Mouse (Mus musculus) cerebellum, adult 2 months (tissue): ENCODE data around the gene Pld3. TPM values are rescaled to one million over a fixed set of nuclear protein-coding genes. Genes with fewer than 3 reads are reported as not detected.

Source experiments
- DNase-seq, 2 experiments: peaks; one replicate each; pipeline ENCODE4 v3.0.0; 2021
- H3K27ac ChIP-seq: fragments of 200-500 bp; 2 replicates; pipeline ENCODE4 v1.5.1; 2012; ENCODE audit warnings: low read length, control low read depth, inconsistent platforms; ENCODE audit not compliant: insufficient read depth
- H3K27me3 ChIP-seq: fragments of 200-500 bp; 2 replicates; pipeline ENCODE4 v1.6.1; 2012; ENCODE audit warnings: inconsistent platforms, mild to moderate bottlenecking, low read length, moderate library complexity; ENCODE audit not compliant: control insufficient read depth, insufficient read depth
- H3K4me1 ChIP-seq: fragments of 200-500 bp; 2 replicates; pipeline ENCODE4 v1.6.1; 2011; ENCODE audit warnings: low read length; ENCODE audit not compliant: control insufficient read depth, insufficient read depth
- H3K4me3 ChIP-seq: fragments of 200-500 bp; replicated peaks from 2 replicates; pipeline ENCODE3; 2011; ENCODE audit warnings: mild to moderate bottlenecking, low read depth, low read length, control low read depth; ENCODE audit not compliant: insufficient read depth
- CTCF ChIP-seq: fragments of 200-500 bp; IDR thresholded peaks from 2 replicates; pipeline ENCODE4 v1.5.1; 2011; ENCODE audit warnings: low read depth, mild to moderate bottlenecking, control low read depth, low read length, moderate library complexity, borderline replicate concordance; ENCODE audit not compliant: insufficient read depth
- POLR2A ChIP-seq: fragments of 200-500 bp; IDR thresholded peaks from 2 replicates; pipeline ENCODE4 v1.6.1; 2011; ENCODE audit warnings: low read length, control low read depth, borderline replicate concordance; ENCODE audit not compliant: insufficient read depth
- WGBS: fragments of 180-500 bp; shearing (Covaris S2); methylation state at CpG from one replicate; pipeline ENCODE4 v1.1.7; 2018; 5-methylcytosine and 5-hydroxymethylcytosine counted together
- polyA plus RNA-seq: library from polyadenylated mRNA; depleted of rRNA; stranded (reverse); fragments of >200 nt; gene quantifications from 2 replicates; pipeline ENCODE4 v1.2.3, GENCODE M21; 2012

Pld3 gene
- polyA plus RNA-seq, 1 experiment: 242 TPM

DNA sequence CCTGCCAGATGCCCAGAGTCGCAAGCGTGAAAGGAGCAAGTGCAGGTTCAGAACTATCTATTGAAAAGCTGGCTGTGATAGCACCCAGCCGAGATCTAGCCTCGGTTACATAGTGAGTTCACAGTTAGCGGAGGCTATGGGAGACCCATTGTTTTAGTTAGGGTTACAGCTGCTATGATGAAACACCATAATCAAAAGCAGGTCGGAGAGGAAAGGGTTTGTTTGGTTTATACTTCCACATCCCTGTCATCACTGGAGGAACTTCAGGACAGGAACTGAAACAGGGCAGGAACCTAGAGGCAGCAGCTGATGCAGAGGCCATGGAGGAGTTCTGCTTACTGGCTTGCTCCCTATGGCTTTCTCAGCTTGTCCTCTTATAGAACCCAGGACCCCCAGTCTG is 24.6 kb upstream of the Pld3 start:
- Histone ChIP-seq H3K27ac (no peak overlapping the region), H3K27me3 (no peaks in the 10 kb centered on the region), H3K4me3 (no peak overlapping the region), H3K4me1 (no peaks in the 10 kb centered on the region)
- no peak for TF ChIP-seq POLR2A
- TF ChIP-seq CTCF: no peak
- 94% methylated on average over 6 of the region's 6 CpGs for WGBS
- DNase-seq: no peak

DNA sequence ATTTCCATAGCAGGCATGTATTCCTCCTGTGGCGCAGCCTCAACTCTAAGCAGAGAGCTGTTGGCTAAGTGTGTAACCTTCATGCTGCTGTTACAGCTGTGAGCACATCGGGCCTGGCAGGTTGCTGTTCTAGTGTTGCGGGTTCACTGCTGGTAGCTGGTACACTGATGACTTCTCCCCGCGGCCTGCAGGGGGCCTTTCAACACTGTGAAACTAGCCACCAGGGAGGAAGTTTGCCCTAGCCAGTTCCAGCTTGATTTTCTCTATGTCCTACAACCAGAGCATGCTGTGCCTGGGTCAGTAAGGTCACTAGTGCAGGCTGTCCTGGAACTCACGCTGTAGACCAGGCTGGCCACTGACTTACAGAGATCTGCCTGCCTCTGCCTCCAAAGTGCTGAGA is 23.9 kb upstream of the Pld3 start:
- peak; percentile 56 to 60 for DNase-seq
- TF ChIP-seq CTCF (peak; percentile 73), POLR2A (no peak)
- Histone ChIP-seq H3K4me3 (no peak overlapping the region), H3K4me1 (no peaks in the 10 kb centered on the region), H3K27ac (no peak overlapping the region), H3K27me3 (no peaks in the 10 kb centered on the region)
- 66% methylated on average over 6 of the region's 6 CpGs for WGBS

- no peak overlapping the region for H3K4me3 ChIP-seq
- no peak overlapping the region for H3K27ac ChIP-seq
- peaks cover 5% of the 10 kb centered on the region for H3K4me1 ChIP-seq
- no peak for DNase-seq
- no peaks in the 10 kb centered on the region for H3K27me3 ChIP-seq
- no peak for TF ChIP-seq POLR2A
- TF ChIP-seq CTCF: no peak
- WGBS: 93% methylated on average over 14 of the region's 14 CpGs
Observed at GRCm38 (mm10) chr7:27574124-27574880, 21.3 kb upstream of the Pld3 start.

DNA sequence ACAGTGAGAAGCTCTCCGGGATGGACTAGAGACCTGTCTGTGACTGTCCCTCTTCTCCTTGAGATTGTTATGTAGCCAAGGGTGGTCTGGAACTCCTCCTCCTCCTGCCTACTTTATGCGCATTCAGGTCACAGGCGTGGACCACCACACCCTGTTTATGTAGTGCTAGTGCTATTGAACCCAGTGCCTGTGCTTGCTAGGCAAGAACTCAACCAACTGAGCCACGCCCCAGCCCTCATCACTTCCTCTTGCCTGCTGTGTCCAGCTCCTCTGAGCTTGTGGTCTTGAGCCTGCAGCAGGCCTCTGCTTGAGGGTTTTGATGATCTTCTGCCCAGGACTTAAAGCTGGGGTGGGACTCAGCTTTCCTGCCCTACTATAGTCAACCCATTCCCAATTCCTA is 19.1 kb upstream of the Pld3 start:
- Histone ChIP-seq H3K4me1 (peaks cover 5% of the 10 kb centered on the region), H3K27ac (no peak overlapping the region), H3K27me3 (no peaks in the 10 kb centered on the region), H3K4me3 (no peak overlapping the region)
- WGBS: 97% methylated on average over 4 of the region's 4 CpGs
- no peak for DNase-seq
- TF ChIP-seq POLR2A (no peak), CTCF (no peak)

- peak; percentile 32 to 54 for DNase-seq
- H3K4me1 ChIP-seq: peaks cover 5% of the 10 kb centered on the region
- TF ChIP-seq POLR2A (no peak), CTCF (no peak)
- WGBS: 63% methylated on average over 5 of the region's 5 CpGs
- H3K27me3 ChIP-seq: no peaks in the 10 kb centered on the region
- H3K27ac ChIP-seq: peak overlapping the region; percentile 44; the same call in 1 of the 2 replicates
- H3K4me3 ChIP-seq: no peak overlapping the region
Observed at GRCm38 (mm10) chr7:27569580-27570224, 16.7 kb upstream of the Pld3 start.

- DNase-seq: no peak
- H3K4me1 ChIP-seq: no peaks in the 10 kb centered on the region
- TF ChIP-seq CTCF: no peak
- TF ChIP-seq POLR2A: no peak
- no peak overlapping the region for H3K4me3 ChIP-seq
- no peaks in the 10 kb centered on the region for H3K27me3 ChIP-seq
- no peak overlapping the region for H3K27ac ChIP-seq
- 89% methylated on average over 1 of the region's 1 CpGs for WGBS
Observed at GRCm38 (mm10) chr7:27560978-27561377, 8.0 kb upstream of the Pld3 start.

GRCm38 (mm10) chr7:27560291-27560887 is 7.4 kb upstream of the Pld3 start:
- Histone ChIP-seq H3K4me1 (no peaks in the 10 kb centered on the region), H3K27me3 (no peaks in the 10 kb centered on the region), H3K27ac (no peak overlapping the region), H3K4me3 (no peak overlapping the region)
- 61% methylated on average over 8 of the region's 8 CpGs for WGBS
- TF ChIP-seq POLR2A: no peak
- no peak for TF ChIP-seq CTCF
- no peak for DNase-seq
